Mouse (Mus musculus): Measurements from ENCODE around the gene Fancc.

Fancc gene

DNA sequence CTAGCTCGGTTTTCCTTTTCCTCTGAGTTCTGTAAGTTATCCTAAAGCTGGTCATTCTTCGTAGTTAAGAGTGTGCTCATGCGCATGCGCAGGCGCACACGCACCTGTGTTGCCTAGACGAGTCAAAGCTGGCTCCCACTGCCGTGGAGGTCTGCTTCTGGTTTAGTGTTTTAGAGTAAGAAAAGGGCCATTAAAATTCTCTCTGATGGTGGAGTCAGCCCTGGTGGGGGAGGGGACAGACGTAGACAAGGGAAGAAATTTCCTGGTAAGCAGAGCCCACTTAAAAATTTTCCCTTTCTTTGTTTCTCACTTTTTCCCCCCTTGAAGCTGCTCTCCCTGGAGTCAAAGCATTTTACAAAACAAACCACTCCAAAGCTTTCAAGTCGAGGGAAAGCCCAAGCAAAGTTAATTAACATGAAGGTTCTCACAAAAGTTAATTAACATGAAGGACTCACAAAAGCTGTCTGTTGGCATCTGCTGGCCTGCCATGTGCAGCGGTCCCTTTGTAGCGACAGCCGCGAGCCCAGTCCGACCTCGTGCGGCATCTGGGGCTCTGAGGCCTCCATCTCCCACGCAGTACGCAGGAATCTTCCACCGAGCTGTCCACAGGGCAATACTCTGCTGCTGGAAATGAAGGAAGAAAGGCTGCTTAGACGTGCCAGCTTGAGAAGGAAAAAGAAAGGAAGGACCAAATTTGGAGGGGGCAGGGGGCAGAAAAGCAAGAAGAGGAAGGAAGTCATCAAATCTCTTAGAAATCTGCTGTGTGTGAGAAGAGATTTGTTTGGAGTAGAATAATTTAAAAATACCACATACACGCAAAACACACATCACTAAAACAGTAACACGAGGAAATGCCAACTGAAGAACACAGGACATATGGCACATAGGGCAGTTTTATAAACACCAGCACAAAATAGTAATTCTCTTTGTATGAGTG lies at the start of gene Fancc:
Gene Fancc (minus strand): TSS at position 633 of the 937 bp plus-strand sequence.
- DNase-seq: no peak

DNA sequence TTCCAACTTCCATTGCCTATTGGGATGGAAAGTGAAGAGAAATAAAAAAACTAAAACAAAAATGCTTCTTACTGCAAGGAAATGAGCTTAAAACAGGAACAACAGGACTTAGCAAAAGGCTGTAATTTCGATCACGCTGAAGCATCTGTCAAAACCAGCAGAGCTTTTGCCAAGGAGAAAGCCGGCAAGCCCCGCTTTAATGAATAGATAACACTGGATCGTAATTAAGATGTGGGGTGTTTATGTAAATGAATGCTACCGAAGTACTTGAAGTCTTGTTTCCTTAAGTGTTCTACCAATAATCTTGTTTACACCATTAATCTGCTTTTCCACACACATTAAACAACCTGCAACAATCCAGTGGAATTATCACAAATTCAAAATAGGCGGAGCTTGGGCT lies 48.2 kb upstream of the Fancc start:
- no peak for DNase-seq

DNA sequence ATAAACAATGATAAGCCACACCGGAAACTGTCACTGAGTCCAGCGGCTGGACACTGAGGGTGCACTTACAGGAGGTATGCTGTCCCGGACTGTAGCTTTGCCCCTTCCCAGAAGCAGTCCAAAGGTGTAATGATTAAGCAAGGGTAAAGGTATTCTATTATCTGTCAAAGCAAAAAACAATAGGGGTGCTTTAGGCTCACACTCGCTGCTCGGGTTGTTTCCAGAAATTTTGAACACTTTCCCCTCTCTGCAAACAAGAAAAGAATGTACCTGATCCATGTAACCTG lies 47.8 kb upstream of the Fancc start:
- no peak for DNase-seq

DNA sequence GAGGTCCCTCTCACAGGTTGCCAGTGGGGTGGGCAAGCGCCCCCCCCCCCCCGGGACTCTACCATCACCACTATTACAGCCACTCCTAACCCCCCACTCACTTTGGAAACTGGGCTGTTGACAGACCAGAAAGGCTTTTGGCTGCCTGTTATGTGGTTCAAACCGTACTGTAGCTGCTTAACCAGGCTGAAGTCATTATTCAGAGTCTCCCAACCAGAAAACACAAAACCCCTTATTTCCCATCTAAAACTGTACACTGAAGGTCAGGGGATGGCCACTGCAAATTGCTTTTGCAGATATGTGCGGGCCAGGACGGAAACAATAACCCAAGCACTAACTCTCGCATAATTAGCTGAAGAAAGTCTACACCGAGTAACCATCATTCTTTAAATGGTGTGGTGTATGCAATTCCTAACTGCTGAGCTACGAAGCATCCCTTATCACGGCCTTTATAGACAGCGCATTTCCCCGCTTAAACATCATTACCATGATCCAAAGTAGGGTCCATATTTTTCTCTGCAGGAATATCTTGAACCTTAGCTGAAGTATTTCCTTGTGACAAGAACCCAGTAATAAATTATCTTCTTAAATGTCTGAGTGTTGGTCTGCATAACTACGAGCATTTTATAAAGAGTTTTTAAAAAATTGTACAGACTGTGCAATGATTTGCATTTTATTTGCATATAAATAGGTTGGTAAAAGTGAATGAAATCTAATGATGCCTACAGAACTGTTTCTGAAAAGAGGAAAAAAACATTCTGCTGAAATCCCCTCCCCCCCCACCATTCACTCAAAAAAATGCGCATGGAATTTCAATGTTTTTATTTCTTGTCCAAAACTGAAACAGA lies 47.3 kb upstream of the Fancc start:
- DNase-seq: no peak

DNA sequence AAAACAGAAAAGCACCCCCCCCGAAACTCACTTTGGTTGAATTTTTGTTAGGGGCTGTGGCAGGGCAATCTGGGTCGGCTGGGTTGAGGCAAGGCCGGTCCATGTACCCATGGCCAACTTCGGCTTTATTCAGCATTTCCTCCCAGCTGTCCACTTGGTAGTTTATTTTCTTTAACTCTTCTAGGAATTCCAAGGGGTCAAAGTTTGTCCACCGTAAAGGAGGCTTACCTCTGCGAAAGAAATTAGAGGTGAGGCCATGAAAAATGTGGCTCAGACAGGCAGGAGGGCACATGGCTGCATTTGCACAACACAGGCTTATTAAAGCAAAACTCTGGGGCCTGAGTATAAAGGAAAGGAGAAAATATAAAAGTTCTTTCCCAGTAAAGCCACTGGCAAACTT lies 46.4 kb upstream of the Fancc start:
- DNase-seq: no peak

DNA sequence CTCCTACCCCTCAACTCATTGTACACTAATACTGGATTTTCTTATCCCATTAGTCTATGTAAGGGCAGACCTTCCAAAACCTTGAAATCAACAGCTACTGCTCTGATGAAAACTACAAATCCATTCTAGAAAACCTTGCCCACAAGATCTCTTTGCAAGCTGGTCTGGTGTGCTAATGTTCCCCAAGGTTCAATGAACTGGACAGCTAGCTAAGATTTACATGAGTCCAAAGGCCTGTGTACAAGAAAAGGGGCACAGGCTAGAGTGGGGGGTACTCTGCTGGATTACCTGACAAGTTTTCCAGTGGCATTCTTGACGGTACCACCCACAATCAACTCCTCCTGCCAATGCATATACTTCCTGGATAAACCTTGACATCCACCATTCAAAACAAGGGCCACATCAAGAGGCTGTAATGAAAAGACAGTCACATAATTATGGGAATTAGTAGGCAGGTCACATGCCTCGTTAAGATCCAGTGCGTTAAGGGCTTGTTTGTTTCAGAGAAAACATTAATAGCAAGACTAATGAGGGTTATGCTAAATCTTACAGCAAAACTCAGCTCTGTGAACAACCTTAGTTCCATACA lies 45.8 kb upstream of the Fancc start:
- no peak for DNase-seq

DNA sequence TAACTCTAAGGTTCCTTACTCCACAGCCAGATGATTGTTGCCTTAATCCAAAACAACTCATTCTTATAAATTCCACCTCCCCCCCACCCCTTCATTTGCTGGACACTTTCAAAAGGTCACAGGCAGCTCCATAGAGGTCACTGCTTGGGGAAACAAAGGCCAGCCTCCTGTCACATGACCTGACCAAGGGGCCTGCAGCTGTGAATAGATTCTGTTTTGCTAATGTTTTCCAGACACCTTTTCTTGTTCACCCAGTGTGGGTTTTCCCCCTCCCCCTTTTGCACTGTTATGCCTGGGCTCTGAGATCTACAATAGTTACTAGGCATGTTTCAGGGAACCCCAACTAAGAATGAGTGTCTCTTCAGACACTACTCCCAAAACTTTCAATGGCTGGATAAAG lies 44.4 kb upstream of the Fancc start:
- DNase-seq: no peak

DNA sequence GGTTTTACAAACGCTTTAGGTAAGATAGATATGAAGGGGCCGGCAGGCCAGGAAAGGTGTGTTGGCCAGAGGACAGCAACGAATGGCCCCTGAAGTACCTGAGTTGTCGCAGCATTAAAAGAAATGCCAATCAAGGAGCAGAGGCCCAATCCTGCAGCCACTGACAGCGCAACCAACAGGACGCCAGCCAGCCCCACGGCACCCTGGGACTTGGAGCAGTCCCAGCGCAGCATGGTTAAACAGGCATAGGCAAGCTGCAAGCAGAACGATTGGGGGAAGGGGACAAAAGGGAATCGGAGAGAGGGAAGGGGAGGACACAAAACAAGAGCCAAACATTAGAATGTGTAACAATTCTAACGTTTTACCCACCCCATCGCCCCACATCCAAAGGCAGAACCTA lies 43.5 kb upstream of the Fancc start:
- DNase-seq: no peak

DNA sequence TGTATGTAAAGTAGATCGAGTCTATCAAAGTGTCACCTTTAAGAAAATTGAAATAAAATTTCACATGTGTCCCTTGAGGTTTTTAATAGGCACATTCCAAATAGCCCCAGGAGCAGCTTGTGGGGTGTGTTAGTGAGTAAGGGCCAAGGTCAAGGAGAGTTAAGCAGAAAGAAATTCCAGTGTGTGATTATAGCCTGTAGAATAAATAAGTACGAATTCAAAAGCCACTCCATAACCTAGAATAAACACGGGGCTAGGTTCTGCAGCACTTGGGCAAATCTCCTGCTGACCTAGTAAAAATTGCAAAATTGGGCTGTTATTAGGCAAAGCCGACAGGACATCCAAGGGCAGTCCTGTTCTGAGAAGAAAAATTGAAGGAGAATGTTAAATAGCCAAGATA lies 37.9 kb upstream of the Fancc start:
- DNase-seq: no peak

DNA sequence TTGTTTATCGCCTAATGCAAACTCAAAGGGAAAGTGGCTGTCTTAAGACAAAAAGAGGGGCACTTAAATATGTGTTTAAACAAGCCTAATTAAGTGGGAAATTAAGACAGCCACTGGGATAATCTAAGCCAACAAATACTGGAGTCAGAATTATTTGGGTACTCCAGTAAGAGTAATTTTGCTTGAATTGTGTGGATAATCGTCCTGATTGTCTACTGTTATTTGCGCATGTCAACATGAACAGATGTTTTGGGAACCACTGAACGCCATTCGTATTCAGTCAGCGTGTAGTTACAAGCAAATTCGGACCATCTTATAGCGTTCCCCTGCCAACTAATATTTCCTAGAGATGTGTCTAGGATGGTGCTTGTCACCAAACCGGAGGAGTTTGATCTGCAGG lies 33.8 kb upstream of the Fancc start:
- no peak for DNase-seq

DNA sequence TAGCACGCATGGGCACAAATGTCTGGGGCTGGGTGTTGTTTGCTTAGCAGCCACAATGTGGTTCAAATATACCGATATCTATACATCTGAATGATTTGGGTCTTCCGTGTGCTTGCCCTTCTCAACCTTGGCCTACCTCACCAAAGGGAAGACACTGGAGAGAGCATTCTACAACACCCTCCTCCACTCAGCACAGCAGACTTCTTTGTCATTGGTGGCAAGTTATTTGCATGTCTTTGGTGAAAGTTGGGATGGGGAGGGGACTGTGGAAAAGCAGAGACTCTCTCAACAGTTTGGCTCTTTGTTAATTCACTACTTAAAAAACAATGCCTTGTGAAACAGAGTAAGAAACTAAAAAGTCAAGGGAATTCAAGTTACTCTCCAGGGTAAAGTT lies 33.3 kb upstream of the Fancc start:
- DNase-seq: peak; percentile 33

DNA sequence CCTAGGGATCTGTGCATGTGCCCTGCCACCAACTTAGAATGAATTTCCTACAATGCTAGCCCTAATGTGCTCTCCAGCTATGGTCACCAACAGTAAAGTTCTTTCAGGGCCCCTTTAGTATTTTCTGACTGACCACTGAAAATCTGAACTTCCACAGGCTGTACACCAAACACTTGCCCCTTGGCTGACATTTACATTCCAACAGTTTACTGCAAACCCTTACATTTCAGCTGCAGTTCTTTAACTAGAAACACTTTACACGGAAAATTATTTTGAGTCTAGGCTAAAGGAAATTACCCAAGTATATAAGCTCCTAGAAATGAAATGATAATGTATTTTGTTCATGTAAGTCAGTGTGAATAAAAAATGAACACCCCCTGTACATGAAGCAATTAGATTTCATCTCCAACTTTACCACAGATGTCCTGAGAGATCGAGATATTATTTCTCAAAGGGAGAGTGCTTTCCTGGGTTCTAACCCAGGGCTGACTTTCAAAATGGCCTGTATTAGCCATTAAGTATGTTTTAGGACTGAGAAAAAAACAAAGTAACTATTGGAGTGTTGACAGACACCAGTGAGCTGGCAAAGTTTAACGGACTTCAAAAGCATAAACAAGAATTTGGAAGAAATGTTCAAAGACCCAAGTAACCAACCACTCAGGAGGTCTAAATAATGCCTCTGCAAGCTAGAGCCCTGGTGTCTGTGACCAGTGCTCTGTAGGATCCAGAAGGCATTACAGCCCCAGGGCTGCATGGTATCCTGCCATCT lies 32.7 kb upstream of the Fancc start:
- DNase-seq: peak; percentile 14

DNA sequence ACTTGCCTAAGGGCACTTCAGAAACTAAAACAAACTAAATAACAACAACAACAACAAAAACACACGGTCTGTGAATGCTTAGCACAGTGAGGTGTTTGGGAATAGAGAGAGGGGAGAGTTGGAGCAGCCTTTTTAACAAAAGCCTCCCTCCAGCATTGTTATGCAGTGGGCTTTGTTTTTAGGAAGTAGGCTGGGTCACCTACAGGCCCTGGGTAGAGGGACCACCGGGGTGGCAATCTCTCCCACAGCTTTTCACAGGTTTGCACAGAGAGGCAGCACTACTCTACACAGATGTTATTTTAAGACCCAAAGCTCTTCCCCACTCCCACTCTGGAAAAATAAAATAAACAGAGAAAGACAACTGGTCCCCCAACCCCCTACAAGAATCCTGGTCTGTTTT lies 31.8 kb upstream of the Fancc start:
- DNase-seq: no peak

DNA sequence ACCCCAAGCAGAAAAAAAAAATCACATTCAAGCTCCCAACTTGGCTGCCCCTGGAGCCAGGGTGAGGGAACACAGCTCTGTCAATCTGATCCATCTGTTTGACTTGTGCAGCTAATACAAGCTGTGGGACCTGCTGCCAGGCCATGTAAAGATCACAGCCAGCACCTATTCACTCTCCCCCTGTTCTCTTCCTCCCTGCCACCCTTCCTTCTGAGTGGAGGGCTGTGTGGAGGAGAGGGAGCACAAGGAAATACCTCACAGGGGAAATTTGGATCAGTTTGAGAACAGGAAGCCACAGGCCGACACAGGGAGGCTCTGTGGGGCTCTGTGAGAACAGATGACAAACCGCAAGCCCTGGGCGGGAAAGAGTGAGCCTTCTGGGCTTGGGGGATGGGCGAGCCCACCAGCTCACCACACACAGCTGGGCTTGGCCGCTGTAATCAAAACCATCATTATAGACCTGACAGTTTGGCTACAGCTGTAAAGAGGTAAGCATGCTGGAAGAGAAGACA lies 31.1 kb upstream of the Fancc start:
- peak; percentile 91 for DNase-seq

DNA sequence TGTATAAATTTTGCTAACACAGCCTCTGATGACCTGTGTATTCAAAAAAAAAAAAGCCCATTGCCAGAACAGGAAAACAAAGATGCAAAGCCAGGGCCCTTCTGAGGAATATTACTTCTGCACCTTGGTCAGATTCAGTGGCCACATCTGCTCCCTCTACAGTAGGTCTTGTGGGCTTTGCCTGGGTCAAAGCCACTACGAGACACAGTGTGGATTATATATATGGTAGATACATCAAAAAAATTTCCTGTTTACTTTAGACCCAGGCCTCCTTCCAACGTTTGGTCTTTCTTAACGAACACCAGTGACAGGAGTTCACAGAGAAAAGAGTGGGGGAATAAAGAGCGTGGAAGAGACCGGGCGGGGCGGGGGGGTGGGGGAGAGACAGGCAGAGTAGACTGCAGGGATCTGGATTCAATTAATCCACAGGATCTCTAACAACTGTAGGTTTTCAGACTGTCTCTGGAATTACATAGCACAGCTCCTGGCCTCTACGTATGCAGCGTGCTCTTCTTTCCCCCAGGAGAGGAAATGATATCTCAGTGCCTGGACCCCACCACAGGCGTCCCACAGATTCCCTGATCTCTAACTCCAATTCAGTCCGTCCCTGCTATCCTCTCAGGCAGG lies 28.6 kb upstream of the Fancc start:
- DNase-seq: no peak

DNA sequence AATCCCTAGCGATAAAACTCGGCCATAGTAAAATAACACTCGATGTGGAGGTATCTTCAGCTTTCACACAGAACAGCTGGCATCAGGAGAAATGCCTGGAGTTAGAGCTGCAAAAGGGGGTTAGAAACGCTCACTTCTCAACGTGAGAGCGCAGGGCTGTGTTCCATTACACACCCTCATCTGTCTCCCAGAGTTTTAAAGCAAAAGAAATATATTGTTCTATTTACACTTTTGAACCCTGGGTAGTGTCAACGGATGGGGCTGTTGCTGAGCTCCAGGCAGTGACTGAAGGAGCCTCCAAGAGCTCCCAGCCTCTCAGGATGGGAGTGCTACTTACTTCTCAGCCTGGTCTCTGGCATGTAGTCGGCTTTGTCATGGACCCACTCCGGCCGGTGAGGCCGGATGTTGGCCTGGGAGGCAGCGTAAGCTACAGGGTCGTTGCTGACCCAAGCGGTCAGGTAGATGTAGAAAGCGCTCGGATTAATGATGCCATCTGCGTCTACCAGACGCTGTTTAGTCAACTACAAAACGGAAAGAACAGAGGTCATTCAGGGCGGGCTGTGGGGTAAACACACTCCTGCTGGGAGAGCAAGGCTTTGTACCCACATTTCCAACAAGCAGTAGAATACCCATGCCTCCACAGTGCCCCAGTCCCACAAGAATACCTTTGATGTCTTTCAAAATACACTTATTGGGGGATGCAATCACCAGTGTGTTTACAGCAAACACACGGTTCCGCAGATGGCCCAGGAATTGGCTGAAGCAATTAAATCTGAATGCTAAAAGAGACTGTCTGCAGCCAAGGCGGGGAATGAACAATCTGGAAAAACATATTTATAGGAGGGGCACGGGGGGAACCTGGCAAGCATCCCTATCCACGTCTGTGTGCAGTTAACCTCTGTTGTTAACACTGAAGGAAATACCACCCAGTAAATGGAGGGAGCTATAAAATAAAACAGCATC lies 27.8 kb upstream of the Fancc start:
- DNase-seq: no peak

DNA sequence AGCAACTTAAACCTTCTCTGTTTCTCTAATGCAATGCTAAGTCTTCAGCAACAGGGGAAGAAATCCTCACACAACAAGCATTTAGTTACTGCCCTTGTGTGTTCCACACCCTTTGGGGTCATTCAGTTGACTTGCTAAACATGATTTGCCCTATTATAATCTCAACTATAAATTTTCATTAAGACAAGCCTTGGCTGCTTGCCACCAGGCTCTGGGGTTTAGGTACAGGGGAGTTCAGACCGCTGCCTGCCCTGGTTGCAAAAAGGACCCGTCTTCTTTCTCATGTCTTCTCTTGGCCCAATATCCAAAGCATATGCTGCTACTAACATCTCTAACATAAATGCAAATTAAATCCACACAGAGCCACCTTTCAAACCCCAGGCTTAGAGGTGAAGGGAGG lies 27.0 kb upstream of the Fancc start:
- DNase-seq: no peak

DNA sequence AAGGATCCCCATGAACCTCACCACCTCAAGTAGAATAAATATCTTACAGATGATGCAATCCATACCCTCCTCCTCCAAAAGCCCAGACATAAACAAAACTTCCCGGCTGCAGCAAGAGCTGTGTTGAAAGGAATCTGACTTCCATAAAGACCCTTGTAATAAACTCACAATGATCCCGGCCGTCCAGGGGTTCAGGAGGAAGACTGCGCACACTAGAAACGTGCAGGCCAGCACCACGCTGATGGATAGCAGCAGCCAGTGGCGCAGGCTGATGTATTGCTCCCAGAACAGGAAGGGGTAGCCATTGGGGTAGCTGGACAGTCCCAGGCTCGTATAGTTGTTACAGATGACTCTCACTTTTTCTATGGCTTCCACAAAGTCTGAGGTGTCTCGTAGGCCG lies 25.8 kb upstream of the Fancc start:
- DNase-seq: no peak

DNA sequence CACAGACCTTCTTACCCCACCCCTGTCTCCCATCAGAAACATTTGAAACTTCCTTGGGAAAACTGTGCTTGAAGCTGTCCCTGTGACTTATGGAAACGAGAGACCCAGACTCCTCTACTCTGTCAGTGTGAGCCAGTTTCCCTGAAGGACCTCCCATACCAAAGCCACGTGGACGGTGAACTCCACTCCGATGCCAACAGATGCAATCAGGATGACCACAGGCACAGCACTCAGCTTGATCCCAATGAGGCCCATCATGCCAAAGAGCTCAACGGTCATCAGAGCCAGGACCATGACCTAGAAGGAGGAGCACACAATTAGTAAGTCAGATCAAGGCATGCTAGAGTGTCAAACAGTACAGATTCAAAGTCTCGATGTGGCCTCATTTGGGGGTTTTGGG lies 23.0 kb upstream of the Fancc start:
- DNase-seq: no peak

DNA sequence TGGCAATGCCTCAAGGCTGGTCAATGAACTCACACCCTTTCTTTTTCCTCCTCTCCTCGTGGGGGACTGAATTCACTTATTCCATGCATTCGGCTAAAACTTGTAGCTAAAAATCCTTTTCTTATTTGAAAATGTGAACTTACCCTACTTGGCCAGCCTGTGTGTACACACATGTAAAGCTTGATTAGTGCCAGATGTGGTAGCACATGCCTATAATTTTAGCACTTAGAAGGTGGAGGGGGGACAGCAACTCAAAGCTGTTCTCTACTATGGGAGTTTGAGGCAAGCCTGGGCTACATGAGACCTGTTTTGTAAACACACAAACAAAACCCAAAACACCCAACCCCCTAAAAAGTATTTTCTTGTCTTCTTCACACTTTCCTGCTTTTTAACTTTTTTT lies 19.5 kb upstream of the Fancc start:
- no peak for DNase-seq

DNA sequence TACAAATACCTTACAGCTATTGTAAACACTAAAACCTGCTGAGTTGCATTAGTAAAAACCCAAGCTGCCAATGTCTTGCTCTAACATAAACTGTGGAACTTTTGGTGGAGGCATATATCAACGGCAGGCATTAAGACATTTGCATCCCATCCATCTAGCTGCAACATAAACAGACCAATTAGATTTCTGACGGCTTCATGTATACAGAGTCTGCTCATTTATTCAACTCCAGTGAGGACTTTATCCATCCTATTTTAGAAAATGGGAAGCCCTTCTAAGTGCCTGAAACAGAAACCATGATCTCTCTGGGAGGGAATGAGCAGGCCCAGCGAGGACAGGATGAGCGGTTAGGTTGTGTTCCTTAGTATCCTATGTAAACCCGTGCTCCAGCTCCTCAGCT lies 18.5 kb upstream of the Fancc start:
- no peak for DNase-seq
